Mouse (Mus musculus) liver, embryonic 14.5 days (tissue): Measurements from ENCODE around the gene Insc.
A peak's percentile ranks its signal among the peaks of the same experiment; 100 is the strongest.

ENCODE experiments used
- CTCF ChIP-seq: IDR thresholded peaks from 2 replicates; pipeline ENCODE4 v1.5.1; 2016; ENCODE audit warnings: antibody characterized with exemption, low read depth, control low read depth
- EP300 ChIP-seq: IDR thresholded peaks from 2 replicates; pipeline ENCODE4 v1.6.1; 2016; ENCODE audit warnings: antibody characterized with exemption, low read depth

DNA sequence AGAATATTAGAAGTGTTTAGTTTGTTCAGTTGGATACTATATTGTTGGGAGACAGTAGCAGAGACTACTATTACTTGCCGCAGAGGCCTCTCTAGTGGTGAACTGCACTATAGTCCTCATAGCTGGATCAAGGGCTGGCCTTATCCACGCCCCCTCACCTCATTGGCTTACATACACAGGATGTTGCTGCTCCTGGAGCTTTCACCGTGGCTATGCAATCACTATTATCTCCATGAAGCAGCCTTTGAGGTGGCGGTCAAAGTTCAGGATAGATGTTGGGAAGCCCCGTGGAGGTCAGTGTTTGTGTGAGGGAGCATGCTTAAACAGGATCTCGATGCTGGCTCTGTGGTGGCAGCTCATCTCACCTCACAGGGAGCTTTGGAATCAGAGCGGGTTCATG, 28.3 kb downstream of the Insc start:
- TF ChIP-seq CTCF (no peak), EP300 (0 out of 2 replicates have a peak, but pooled peaks have one; percentile 33)
